Mouse (Mus musculus): ENCODE measurements around the gene Ino80. TPM values are rescaled to one million over a fixed set of nuclear protein-coding genes. Genes with fewer than 3 reads are reported as not detected.
A peak's percentile ranks its signal among the peaks of the same experiment; 100 is the strongest.

Gene Ino80
- 2.1 and 4.6 TPM in 2 replicates for polyA plus RNA-seq (2012; rRNA removed)

- WGBS: under 1% methylated on average over 69 of the region's 72 CpGs
- Histone ChIP-seq H3K27me3 (ENCODE audit: control insufficient read depth, insufficient read depth, low read length) (no peaks in the 10 kb centered on the region), H3K36me3 (ENCODE audit: control insufficient read depth, insufficient read depth, low read length) (peaks cover 6% of the 10 kb centered on the region), H3K27ac (ENCODE audit: insufficient read depth, low read depth, low read length) (peak within 1 kb of the TSS; percentile 98), H3K4me3 (ENCODE audit: low read depth, low read length) (peak within 1 kb of the TSS; percentile 80), H3K4me1 (ENCODE audit: control insufficient read depth, insufficient read depth, insufficient read length, low read length) (peaks cover 3% of the 10 kb centered on the region; the same call in 1 of the 2 replicates)
- TF ChIP-seq CTCF (IDR thresholded peaks at IDR 0.05; ENCODE audit: extremely low read depth, insufficient read length, insufficient replicate concordance, low read depth, low read length) (no peak; the same call in 1 of the 2 replicates), POLR2A (IDR thresholded peaks at IDR 0.05; ENCODE audit: low read depth, low read length) (peak; percentile 89)
These were observed at the start of gene Ino80 for GRCm38 (mm10) chr2:119477571-119478396. Gene Ino80 (minus strand): TSS chr2:119477687.

GRCm38 (mm10) chr2:119525422-119525821 is 47.9 kb upstream of the Ino80 start:
- H3K4me3 ChIP-seq (ENCODE audit: low read depth, low read length): no peak overlapping the region
- TF ChIP-seq POLR2A (IDR thresholded peaks at IDR 0.05; ENCODE audit: low read depth, low read length) (peak; percentile 32; the same call in 1 of the 2 replicates), CTCF (IDR thresholded peaks at IDR 0.05; ENCODE audit: extremely low read depth, insufficient read length, insufficient replicate concordance, low read depth, low read length) (no peak)
- H3K36me3 ChIP-seq (ENCODE audit: control insufficient read depth, insufficient read depth, low read length): no peaks in the 10 kb centered on the region
- peak overlapping the region; percentile 92 for H3K27ac ChIP-seq (ENCODE audit: insufficient read depth, low read depth, low read length)
- H3K4me1 ChIP-seq (ENCODE audit: control insufficient read depth, insufficient read depth, insufficient read length, low read length): peaks cover 3% of the 10 kb centered on the region; the same call in 1 of the 2 replicates
- 29% methylated on average over 4 of the region's 4 CpGs for WGBS
- H3K27me3 ChIP-seq (ENCODE audit: control insufficient read depth, insufficient read depth, low read length): no peaks in the 10 kb centered on the region

GRCm38 (mm10) chr2:119523836-119524235 is 46.3 kb upstream of the Ino80 start:
- no peaks in the 10 kb centered on the region for H3K27me3 ChIP-seq (ENCODE audit: control insufficient read depth, insufficient read depth, low read length)
- no peaks in the 10 kb centered on the region for H3K36me3 ChIP-seq (ENCODE audit: control insufficient read depth, insufficient read depth, low read length)
- peaks cover 3% of the 10 kb centered on the region; the same call in 1 of the 2 replicates for H3K4me1 ChIP-seq (ENCODE audit: control insufficient read depth, insufficient read depth, insufficient read length, low read length)
- H3K27ac ChIP-seq (ENCODE audit: insufficient read depth, low read depth, low read length): no peak overlapping the region
- TF ChIP-seq CTCF (IDR thresholded peaks at IDR 0.05; ENCODE audit: extremely low read depth, insufficient read length, insufficient replicate concordance, low read depth, low read length) (no peak), POLR2A (IDR thresholded peaks at IDR 0.05; ENCODE audit: low read depth, low read length) (no peak)
- H3K4me3 ChIP-seq (ENCODE audit: low read depth, low read length): no peak overlapping the region
- WGBS: 79% methylated on average over 4 of the region's 4 CpGs

- 59% methylated on average over 7 of the region's 7 CpGs for WGBS
- peaks cover under 1% of the 10 kb centered on the region; the same call in 1 of the 2 replicates for H3K4me1 ChIP-seq (ENCODE audit: control insufficient read depth, insufficient read depth, insufficient read length, low read length)
- no peaks in the 10 kb centered on the region for H3K27me3 ChIP-seq (ENCODE audit: control insufficient read depth, insufficient read depth, low read length)
- TF ChIP-seq CTCF (IDR thresholded peaks at IDR 0.05; ENCODE audit: extremely low read depth, insufficient read length, insufficient replicate concordance, low read depth, low read length) (no peak), POLR2A (IDR thresholded peaks at IDR 0.05; ENCODE audit: low read depth, low read length) (no peak)
- no peaks in the 10 kb centered on the region for H3K36me3 ChIP-seq (ENCODE audit: control insufficient read depth, insufficient read depth, low read length)
- H3K27ac ChIP-seq (ENCODE audit: insufficient read depth, low read depth, low read length): no peak overlapping the region
- no peak overlapping the region for H3K4me3 ChIP-seq (ENCODE audit: low read depth, low read length)
These were observed 43.1 kb upstream of the Ino80 start for GRCm38 (mm10) chr2:119520550-119520949.

GRCm38 (mm10) chr2:119516811-119517210 is 39.3 kb upstream of the Ino80 start:
- TF ChIP-seq CTCF (IDR thresholded peaks at IDR 0.05; ENCODE audit: extremely low read depth, insufficient read length, insufficient replicate concordance, low read depth, low read length) (no peak), POLR2A (IDR thresholded peaks at IDR 0.05; ENCODE audit: low read depth, low read length) (no peak)
- Histone ChIP-seq H3K36me3 (ENCODE audit: control insufficient read depth, insufficient read depth, low read length) (no peaks in the 10 kb centered on the region), H3K4me3 (ENCODE audit: low read depth, low read length) (no peak overlapping the region), H3K4me1 (ENCODE audit: control insufficient read depth, insufficient read depth, insufficient read length, low read length) (no peaks in the 10 kb centered on the region), H3K27ac (ENCODE audit: insufficient read depth, low read depth, low read length) (no peak overlapping the region), H3K27me3 (ENCODE audit: control insufficient read depth, insufficient read depth, low read length) (no peaks in the 10 kb centered on the region)
- WGBS: 67% methylated on average over 5 of the region's 5 CpGs

GRCm38 (mm10) chr2:119514026-119514522 is 36.6 kb upstream of the Ino80 start:
- TF ChIP-seq CTCF (IDR thresholded peaks at IDR 0.05; ENCODE audit: extremely low read depth, insufficient read length, insufficient replicate concordance, low read depth, low read length): no peak
- no peak for TF ChIP-seq POLR2A (IDR thresholded peaks at IDR 0.05; ENCODE audit: low read depth, low read length)
- 57% methylated on average over 3 of the region's 3 CpGs for WGBS

GRCm38 (mm10) chr2:119512292-119512691 is 34.8 kb upstream of the Ino80 start:
- Histone ChIP-seq H3K27ac (ENCODE audit: insufficient read depth, low read depth, low read length) (no peak overlapping the region), H3K4me3 (ENCODE audit: low read depth, low read length) (no peak overlapping the region), H3K27me3 (ENCODE audit: control insufficient read depth, insufficient read depth, low read length) (no peaks in the 10 kb centered on the region), H3K4me1 (ENCODE audit: control insufficient read depth, insufficient read depth, insufficient read length, low read length) (no peaks in the 10 kb centered on the region), H3K36me3 (ENCODE audit: control insufficient read depth, insufficient read depth, low read length) (no peaks in the 10 kb centered on the region)
- WGBS: 87% methylated on average over 3 of the region's 3 CpGs
- TF ChIP-seq POLR2A (IDR thresholded peaks at IDR 0.05; ENCODE audit: low read depth, low read length) (no peak), CTCF (IDR thresholded peaks at IDR 0.05; ENCODE audit: extremely low read depth, insufficient read length, insufficient replicate concordance, low read depth, low read length) (peak; percentile 24; the same call in 1 of the 2 replicates)

More at GRCm38 (mm10) chr2:119514026-119514522, 36.6 kb upstream of the Ino80 start:
- H3K4me1 ChIP-seq (ENCODE audit: control insufficient read depth, insufficient read depth, insufficient read length, low read length): no peaks in the 10 kb centered on the region
- H3K27me3 ChIP-seq (ENCODE audit: control insufficient read depth, insufficient read depth, low read length): no peaks in the 10 kb centered on the region
- H3K27ac ChIP-seq (ENCODE audit: insufficient read depth, low read depth, low read length): no peak overlapping the region
- no peaks in the 10 kb centered on the region for H3K36me3 ChIP-seq (ENCODE audit: control insufficient read depth, insufficient read depth, low read length)
- no peak overlapping the region for H3K4me3 ChIP-seq (ENCODE audit: low read depth, low read length)

All from small intestine, adult 2 months (tissue).